Mouse (Mus musculus) kidney, adult 10 weeks (tissue): Measurements from ENCODE around the gene Mt3. TPM values are rescaled to one million over a fixed set of nuclear protein-coding genes. Genes with fewer than 3 reads are reported as not detected.

ENCODE experiments used
- polyA plus RNA-seq: library from polyadenylated mRNA; stranded (reverse); fragments of 350-450 nt; fragmentation: Illumina TruSeq; extraction: RNeasy Lipid Tissue Mini Kit (QIAGEN cat#74804); gene quantifications from one replicate; pipeline ENCODE4 v1.2.3, GENCODE M21; 2014; ENCODE audit warnings: low read depth, low replicate concordance

Gene Mt3
- not detected for polyA plus RNA-seq

DNA sequence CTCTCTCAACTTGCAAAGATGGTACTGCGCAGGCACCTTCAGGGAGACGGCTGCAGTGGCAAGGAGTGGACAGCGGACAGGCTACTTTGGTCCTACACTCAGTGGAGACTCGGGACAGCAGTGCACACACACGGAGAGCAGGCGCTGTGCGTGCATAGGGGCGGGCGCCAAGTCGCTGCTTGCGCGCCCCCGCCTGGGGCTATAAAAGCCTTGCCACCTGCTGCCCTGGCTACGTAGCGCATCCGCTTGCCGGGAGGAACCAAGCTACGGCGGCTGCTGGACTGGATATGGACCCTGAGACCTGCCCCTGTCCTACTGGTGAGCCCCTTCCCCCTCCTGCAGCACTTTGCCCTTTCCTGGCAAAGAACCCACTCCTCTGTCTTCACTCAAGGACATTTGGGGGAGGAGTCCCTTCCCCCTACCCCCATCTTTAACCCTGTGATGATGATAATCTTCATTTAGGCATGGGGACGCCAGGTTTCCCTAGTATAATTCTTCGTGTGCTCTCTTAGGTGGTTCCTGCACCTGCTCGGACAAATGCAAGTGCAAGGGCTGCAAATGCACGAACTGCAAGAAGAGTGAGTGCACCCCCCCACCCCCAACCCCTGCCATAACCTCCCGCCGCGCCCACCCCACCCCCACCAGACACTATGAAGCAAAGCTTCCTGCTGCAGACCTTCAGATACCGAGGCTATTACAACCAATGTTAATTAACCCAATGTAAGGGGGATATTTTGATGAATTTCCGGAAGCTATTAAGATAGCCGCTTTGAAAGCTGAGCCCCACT is at the start of gene Mt3:
Mt3 (plus strand) TSS at position 95 of the 788 bp plus-strand sequence.

DNA sequence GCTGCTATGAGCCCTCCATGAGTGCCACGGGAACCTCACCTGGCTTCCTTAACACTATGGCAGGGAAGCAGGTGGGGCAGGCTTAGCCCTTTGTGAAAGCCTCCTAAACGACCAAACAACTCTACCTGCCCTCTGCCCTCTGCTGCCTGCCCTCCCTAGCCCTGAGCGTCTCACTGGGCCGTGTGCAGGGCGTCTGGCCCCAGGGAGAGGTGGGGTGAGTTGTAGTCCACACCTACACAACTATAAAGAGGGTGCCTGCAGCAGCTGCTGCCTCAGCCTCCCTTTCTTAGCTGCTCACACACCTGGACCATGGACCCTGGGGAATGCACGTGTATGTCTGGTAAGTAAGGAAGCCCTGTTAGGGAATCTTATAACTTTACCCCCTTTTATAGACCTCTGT is 15.5 kb upstream of the Mt3 start, which contains the start of gene Mt4:
Mt4 (plus strand) TSS at position 265 of the 400 bp plus-strand sequence.

DNA sequence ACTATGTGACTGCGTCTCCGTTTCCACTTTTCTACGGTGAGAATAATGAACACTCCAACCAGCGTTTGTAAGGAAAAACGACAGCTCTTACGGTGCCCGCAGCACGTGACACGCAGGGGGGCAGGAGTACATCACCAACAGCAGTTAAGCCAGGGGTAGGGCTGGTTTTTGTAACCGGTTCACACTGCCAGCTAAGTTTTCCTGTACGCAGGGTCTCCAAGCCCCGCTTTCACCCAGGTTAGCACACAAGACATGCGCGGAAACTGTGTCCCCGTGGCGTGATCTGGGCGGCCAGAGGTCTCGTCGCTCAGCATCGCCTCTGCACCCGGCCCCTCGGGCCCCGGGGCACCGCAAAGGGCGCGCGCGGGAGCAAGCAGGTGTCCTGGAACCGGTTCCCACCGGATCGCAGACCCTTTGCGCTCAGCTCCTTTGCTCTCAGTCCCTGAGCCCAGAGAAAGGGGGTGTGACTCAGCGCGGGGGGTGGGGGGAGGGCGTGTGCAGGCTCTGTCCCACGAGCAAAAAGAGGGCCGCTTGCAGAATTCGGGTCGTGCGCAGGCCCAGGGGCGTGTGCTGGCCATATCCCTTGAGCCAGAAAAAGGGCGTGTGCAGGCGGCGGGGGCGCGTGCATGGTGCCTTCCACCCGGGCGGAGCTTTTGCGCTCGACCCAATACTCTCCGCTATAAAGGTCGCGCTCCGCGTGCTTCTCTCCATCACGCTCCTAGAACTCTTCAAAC is 19.8 kb downstream of the Mt3 start, which contains the start of gene Mt2:
Mt2 (plus strand) TSS at position 590 of the 734 bp plus-strand sequence.

DNA sequence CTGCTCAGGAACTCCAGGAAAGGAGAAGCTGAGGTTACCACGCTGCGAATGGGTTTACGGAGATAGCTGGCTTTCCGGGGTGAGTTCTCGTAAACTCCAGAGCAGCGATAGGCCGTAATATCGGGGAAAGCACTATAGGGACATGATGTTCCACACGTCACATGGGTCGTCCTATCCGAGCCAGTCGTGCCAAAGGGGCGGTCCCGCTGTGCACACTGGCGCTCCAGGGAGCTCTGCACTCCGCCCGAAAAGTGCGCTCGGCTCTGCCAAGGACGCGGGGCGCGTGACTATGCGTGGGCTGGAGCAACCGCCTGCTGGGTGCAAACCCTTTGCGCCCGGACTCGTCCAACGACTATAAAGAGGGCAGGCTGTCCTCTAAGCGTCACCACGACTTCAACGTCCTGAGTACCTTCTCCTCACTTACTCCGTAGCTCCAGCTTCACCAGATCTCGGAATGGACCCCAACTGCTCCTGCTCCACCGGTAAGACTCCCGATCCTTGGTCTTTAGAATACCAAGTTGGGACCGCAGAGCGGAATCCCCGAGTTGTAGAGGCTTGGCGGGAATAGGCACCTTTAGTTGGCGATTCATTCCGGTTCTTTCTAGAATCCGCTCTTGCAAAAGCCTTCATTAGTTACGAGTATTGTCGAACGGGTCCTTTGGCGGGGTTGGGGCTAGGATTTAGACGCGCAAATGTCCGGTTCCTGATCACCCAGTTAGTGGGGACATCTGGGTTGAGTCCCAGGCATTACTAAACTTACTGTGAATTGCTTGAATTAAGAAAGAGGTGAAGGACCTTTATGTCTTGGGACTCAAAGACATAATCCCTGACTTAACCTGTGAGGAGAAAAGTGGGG is 26.7 kb downstream of the Mt3 start, which contains the start of gene Mt1:
Mt1 (plus strand) TSS at position 226 of the 856 bp plus-strand sequence.

Other genes starting within 250 kb of the Mt3 start
- 218 TPM for gene Amfr, start 139.8 kb upstream of the Mt3 start, polyA plus RNA-seq
- 59.8 TPM for gene Nudt21, start 115.6 kb upstream of the Mt3 start, polyA plus RNA-seq
- 16.6 TPM for gene Ogfod1, start 115.4 kb upstream of the Mt3 start, polyA plus RNA-seq
- 12.6 TPM for gene Bbs2, start 53.7 kb upstream of the Mt3 start, polyA plus RNA-seq
- not detected for gene Mt4, start 15.4 kb upstream of the Mt3 start, polyA plus RNA-seq
- 13.5 TPM for gene Mt2, start 20.1 kb downstream of the Mt3 start, polyA plus RNA-seq
- gene Mt1, start 26.5 kb downstream of the Mt3 start, polyA plus RNA-seq = 7.3 TPM
- gene Nup93, start 62.0 kb downstream of the Mt3 start, polyA plus RNA-seq = 9.7 TPM
- 176 TPM for gene Slc12a3, start 176.6 kb downstream of the Mt3 start, polyA plus RNA-seq
- gene Herpud1, start 233.8 kb downstream of the Mt3 start, polyA plus RNA-seq = 191 TPM